ENCODE assay signal across 15 mouse cellular contexts in genomic region chr6:6581849-6582248, GRCm38 (mm10).
"Had no signal": no experiment of that assay in that cellular context is flagged by ENCODE, and none has a peak within 500 bp of the region (broad histone marks: within the 10 kb centered on the region; RNA-seq: fewer than 3 reads in every experiment).

No protein-coding gene starts in this region.

- DNase-seq: kidney, adult 11 months; kidney, adult 9 months; kidney, postnatal 36 days; lung, adult 2 months; retina, postnatal 1 day; right cerebral cortex, postnatal 4 days; thymus, postnatal 4 days had no signal

- H3K4me2 ChIP-seq: liver, embryonic 11.5 days; liver, embryonic 15.5 days; midbrain, embryonic 15.5 days; neural tube, embryonic 13.5 days had no signal

- H3K27ac ChIP-seq: kidney, postnatal 0 days; limb, embryonic 10.5 days; liver, embryonic 15.5 days; midbrain, embryonic 15.5 days; neural tube, embryonic 13.5 days; stomach, postnatal 0 days had no signal

- H3K4me3 ChIP-seq: limb, embryonic 10.5 days; liver, embryonic 15.5 days; midbrain, embryonic 15.5 days; neural tube, embryonic 13.5 days had no signal

- ATAC-seq: lung, postnatal 0 days; midbrain, embryonic 15.5 days had no signal

- H3K9me3 ChIP-seq: limb, embryonic 10.5 days; liver, embryonic 15.5 days; midbrain, embryonic 15.5 days; neural tube, embryonic 13.5 days had no signal

- H3K36me3 ChIP-seq: limb, embryonic 10.5 days; liver, embryonic 15.5 days; midbrain, embryonic 15.5 days; neural tube, embryonic 13.5 days had no signal

- H3K9ac ChIP-seq: liver, embryonic 15.5 days; midbrain, embryonic 15.5 days; neural tube, embryonic 13.5 days had no signal

- H3K27me3 ChIP-seq: liver, embryonic 15.5 days; midbrain, embryonic 15.5 days; neural tube, embryonic 13.5 days had no signal
